Mouse (Mus musculus) kidney, embryonic 16.5 days (tissue): ENCODE measurements at regions not wholly inside any gene's neighbourhood (a gene's known extent, or its start where the extent isn't known, plus 50 kb on each side); places are given as distances from the start of the nearest gene placed in this dataset.

Source experiments
- ATAC-seq: fragments of 200-750 bp; cut with Nextera tagmentation; 2 replicates; pipeline ENCODE4 v1.8.0; 2017; ENCODE audit warnings: moderate TSS enrichment; ENCODE audit not compliant: low FRiP score, low TSS enrichment
- H3K27ac ChIP-seq: fragments of 300-500 bp; sonication (generic); 2 replicates; pipeline ENCODE4 v1.5.1; 2014; ENCODE audit warnings: low read length
- H3K27me3 ChIP-seq: fragments of 300-500 bp; sonication (generic); 2 replicates; pipeline ENCODE4 v1.6.1; 2014; ENCODE audit warnings: low read length, control low read depth, mixed read lengths; ENCODE audit not compliant: insufficient read depth
- H3K36me3 ChIP-seq: fragments of 300-500 bp; sonication (generic); 2 replicates; pipeline ENCODE4 v1.6.1; 2014; ENCODE audit warnings: low read length, control low read depth, mixed read lengths; ENCODE audit not compliant: insufficient read depth
- H3K4me1 ChIP-seq: fragments of 300-500 bp; sonication (generic); 2 replicates; pipeline ENCODE4 v1.6.1; 2014; ENCODE audit warnings: low read length, control low read depth, mixed read lengths; ENCODE audit not compliant: insufficient read depth
- H3K4me2 ChIP-seq: fragments of 300-500 bp; sonication (generic); replicated peaks from 2 replicates; pipeline ENCODE4 v1.6.1; 2014; ENCODE audit warnings: low read depth, low read length
- H3K4me3 ChIP-seq: fragments of 300-500 bp; sonication (generic); 2 replicates; pipeline ENCODE4 v1.5.1; 2014; ENCODE audit warnings: mild to moderate bottlenecking, low read length
- H3K9ac ChIP-seq: fragments of 300-500 bp; sonication (generic); replicated peaks from 2 replicates; pipeline ENCODE4 v1.6.1; 2014; ENCODE audit warnings: low read length
- H3K9me3 ChIP-seq: fragments of 300-500 bp; sonication (generic); 2 replicates; pipeline ENCODE4 v1.6.1; 2016; ENCODE audit warnings: low read length, control low read depth
- WGBS: fragments of 180-500 bp; shearing (Covaris S2); extraction: QIAGEN DNeasy Blood & Tissue Kit; methylation state at CpG from one replicate; pipeline ENCODE4 v1.1.7; 2014; 5-methylcytosine and 5-hydroxymethylcytosine counted together

- no peak for ATAC-seq
- H3K4me1 ChIP-seq, result no peaks in the 10 kb centered on the region
- H3K4me3 ChIP-seq, result no peak overlapping the region
- WGBS, result 97% methylated on average over 1 of the region's 1 CpGs
- no peak overlapping the region for H3K4me2 ChIP-seq
- no peak overlapping the region for H3K27ac ChIP-seq
- no peaks in the 10 kb centered on the region for H3K36me3 ChIP-seq
- no peak overlapping the region for H3K9ac ChIP-seq
- H3K9me3 ChIP-seq, result no peaks in the 10 kb centered on the region
- no peaks in the 10 kb centered on the region for H3K27me3 ChIP-seq
These were observed 857.9 kb upstream of the Nr2f1 start for GRCm38 (mm10) chr13:79057424-79057823.

- no peak overlapping the region for H3K27ac ChIP-seq
- no peak for ATAC-seq
- no peaks in the 10 kb centered on the region for H3K36me3 ChIP-seq
- no peaks in the 10 kb centered on the region for H3K27me3 ChIP-seq
- H3K4me3 ChIP-seq, result no peak overlapping the region
- H3K4me2 ChIP-seq, result no peak overlapping the region
- H3K9ac ChIP-seq, result no peak overlapping the region
- no peaks in the 10 kb centered on the region for H3K9me3 ChIP-seq
- no peaks in the 10 kb centered on the region for H3K4me1 ChIP-seq
These were observed 854.9 kb upstream of the Nr2f1 start for GRCm38 (mm10) chr13:79054481-79054880.

GRCm38 (mm10) chr13:79053428-79053827 is 853.9 kb upstream of the Nr2f1 start:
- Histone ChIP-seq H3K27ac (no peak overlapping the region), H3K9me3 (no peaks in the 10 kb centered on the region), H3K4me1 (no peaks in the 10 kb centered on the region), H3K4me3 (no peak overlapping the region), H3K9ac (no peak overlapping the region), H3K27me3 (no peaks in the 10 kb centered on the region), H3K4me2 (no peak overlapping the region), H3K36me3 (no peaks in the 10 kb centered on the region)
- WGBS, result 83% methylated on average over 1 of the region's 1 CpGs
- ATAC-seq, result no peak

- Histone ChIP-seq H3K27me3 (no peaks in the 10 kb centered on the region), H3K4me3 (no peak overlapping the region), H3K4me1 (no peaks in the 10 kb centered on the region), H3K9me3 (no peaks in the 10 kb centered on the region), H3K9ac (no peak overlapping the region), H3K4me2 (no peak overlapping the region), H3K27ac (no peak overlapping the region), H3K36me3 (no peaks in the 10 kb centered on the region)
- WGBS, result 91% methylated on average over 1 of the region's 1 CpGs
- ATAC-seq, result no peak
These were observed 847.7 kb upstream of the Nr2f1 start for GRCm38 (mm10) chr13:79047240-79047639.

DNA sequence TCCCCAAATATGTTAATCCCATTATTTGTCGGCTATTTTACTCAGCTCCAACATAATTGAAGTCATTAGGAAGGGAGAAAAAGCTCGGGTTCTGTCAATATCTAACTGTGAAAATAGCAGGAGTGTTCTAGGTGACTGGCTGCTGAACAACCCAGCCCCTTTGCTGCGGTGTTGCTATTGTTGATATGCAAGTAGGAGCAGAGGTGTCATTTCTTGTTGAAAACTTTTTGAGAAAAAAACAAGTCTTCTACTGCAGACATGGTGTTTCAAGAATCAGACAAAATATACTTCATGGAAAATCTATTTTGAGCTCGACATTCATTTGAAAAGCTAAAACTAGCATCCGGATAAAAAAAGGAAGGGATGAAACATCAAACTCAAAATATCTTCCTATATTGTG is 845.1 kb upstream of the Nr2f1 start:
- Histone ChIP-seq H3K4me3 (no peak overlapping the region), H3K27me3 (no peaks in the 10 kb centered on the region), H3K9me3 (no peaks in the 10 kb centered on the region), H3K9ac (no peak overlapping the region), H3K4me2 (no peak overlapping the region), H3K36me3 (no peaks in the 10 kb centered on the region), H3K4me1 (no peaks in the 10 kb centered on the region), H3K27ac (no peak overlapping the region)
- ATAC-seq, result no peak
- 62% methylated on average over 5 of the region's 5 CpGs for WGBS

GRCm38 (mm10) chr13:79037883-79038282 is 838.3 kb upstream of the Nr2f1 start:
- no peak overlapping the region for H3K4me3 ChIP-seq
- H3K9ac ChIP-seq, result no peak overlapping the region
- ATAC-seq, result no peak
- no peak overlapping the region for H3K4me2 ChIP-seq
- H3K27me3 ChIP-seq, result no peaks in the 10 kb centered on the region
- H3K9me3 ChIP-seq, result no peaks in the 10 kb centered on the region
- H3K36me3 ChIP-seq, result no peaks in the 10 kb centered on the region
- H3K4me1 ChIP-seq, result no peaks in the 10 kb centered on the region
- H3K27ac ChIP-seq, result no peak overlapping the region

- no peak for ATAC-seq
- 77% methylated on average over 2 of the region's 2 CpGs for WGBS
- Histone ChIP-seq H3K4me3 (no peak overlapping the region), H3K36me3 (no peaks in the 10 kb centered on the region), H3K9ac (no peak overlapping the region), H3K27me3 (no peaks in the 10 kb centered on the region), H3K4me1 (peaks cover 1% of the 10 kb centered on the region), H3K27ac (no peak overlapping the region), H3K4me2 (no peak overlapping the region), H3K9me3 (no peaks in the 10 kb centered on the region)
These were observed 835.7 kb upstream of the Nr2f1 start for GRCm38 (mm10) chr13:79035276-79035675.

GRCm38 (mm10) chr13:79029974-79030373 is 830.4 kb upstream of the Nr2f1 start:
- peaks cover 5% of the 10 kb centered on the region for H3K4me1 ChIP-seq
- H3K36me3 ChIP-seq, result no peaks in the 10 kb centered on the region
- H3K9me3 ChIP-seq, result no peaks in the 10 kb centered on the region
- no peak overlapping the region for H3K4me2 ChIP-seq
- H3K9ac ChIP-seq, result no peak overlapping the region
- no peak overlapping the region for H3K27ac ChIP-seq
- ATAC-seq, result peak; percentile 90
- no peak overlapping the region for H3K4me3 ChIP-seq
- H3K27me3 ChIP-seq, result no peaks in the 10 kb centered on the region

DNA sequence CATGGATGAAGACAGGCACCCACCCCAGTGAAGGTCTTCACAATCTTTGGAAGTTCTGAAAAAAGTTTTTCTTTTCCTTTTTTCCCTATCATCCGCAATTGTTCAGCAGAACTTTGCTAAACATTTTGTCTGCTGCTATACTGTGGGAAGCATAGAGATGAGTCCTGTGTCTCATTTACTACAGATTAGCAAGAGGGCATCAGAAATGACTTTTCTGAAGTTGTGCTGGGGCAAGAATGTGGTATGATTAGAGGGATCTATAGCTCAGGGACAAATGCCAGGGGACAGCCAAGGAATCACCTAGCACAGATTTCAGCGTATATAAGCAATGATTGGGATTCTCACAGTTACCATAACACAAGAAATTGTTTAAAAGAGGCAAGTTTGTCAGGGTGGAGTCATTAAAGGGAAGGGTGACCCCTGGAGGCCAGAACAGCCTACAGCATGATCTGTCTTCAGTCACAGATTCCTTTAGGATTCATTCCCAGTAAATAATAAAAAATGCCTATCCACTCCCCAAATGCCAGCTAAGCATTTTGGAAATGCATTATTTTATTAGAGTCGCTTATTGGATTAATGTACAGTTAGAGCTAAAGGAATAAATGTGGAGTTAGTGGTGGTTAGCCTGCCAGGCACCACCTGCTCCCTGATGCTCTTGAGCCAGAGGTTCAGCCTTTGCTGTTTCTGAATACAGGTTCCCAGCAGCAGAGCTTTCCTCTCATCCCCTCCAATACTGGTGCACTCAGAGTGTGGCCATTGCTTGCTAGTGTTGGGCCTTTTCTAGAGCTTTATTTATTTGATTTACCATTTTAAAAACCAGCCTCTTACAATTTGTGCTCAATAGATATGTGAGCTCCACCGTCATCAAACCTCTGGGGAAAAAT is 828.6 kb upstream of the Nr2f1 start:
- WGBS, result 55% methylated on average over 4 of the region's 4 CpGs
- no peak overlapping the region for H3K4me2 ChIP-seq
- no peak overlapping the region for H3K9ac ChIP-seq
- H3K9me3 ChIP-seq, result no peaks in the 10 kb centered on the region
- no peak overlapping the region for H3K4me3 ChIP-seq
- H3K27ac ChIP-seq, result no peak overlapping the region
- no peaks in the 10 kb centered on the region for H3K27me3 ChIP-seq
- ATAC-seq, result no peak; the same call in 1 of the 2 replicates
- no peaks in the 10 kb centered on the region for H3K36me3 ChIP-seq
- peaks cover 5% of the 10 kb centered on the region for H3K4me1 ChIP-seq

DNA sequence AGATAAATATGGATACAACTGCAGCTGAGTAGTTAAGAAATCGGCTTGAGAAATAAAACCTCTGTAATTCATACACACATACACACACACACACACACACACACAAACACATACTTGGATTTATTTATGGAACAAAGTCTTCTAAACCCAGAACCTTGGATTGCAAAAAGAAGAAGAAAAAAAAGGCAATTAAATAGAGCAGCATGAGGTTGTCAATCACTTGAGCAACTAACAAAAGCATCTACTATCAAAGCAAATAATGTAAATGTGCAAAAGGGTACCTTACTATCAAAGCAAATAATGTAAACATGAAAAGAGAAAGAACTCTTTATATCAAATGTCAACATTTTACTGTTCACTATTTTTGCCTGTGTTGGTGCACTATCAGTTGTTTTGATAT is 826.1 kb upstream of the Nr2f1 start:
- Histone ChIP-seq H3K27ac (no peak overlapping the region), H3K36me3 (no peaks in the 10 kb centered on the region), H3K4me3 (no peak overlapping the region), H3K4me1 (peaks cover 5% of the 10 kb centered on the region), H3K9ac (no peak overlapping the region), H3K9me3 (no peaks in the 10 kb centered on the region), H3K27me3 (no peaks in the 10 kb centered on the region), H3K4me2 (no peak overlapping the region)
- 79% methylated on average over 1 of the region's 1 CpGs for WGBS
- no peak for ATAC-seq
